Mouse (Mus musculus) gastrocnemius, postnatal 25 days (tissue): ENCODE data around the gene Cpt1c. TPM values are rescaled to one million over a fixed set of nuclear protein-coding genes. Genes with fewer than 3 reads are reported as not detected.

Source experiments
- DNase-seq: peaks from one replicate; pipeline ENCODE4 v3.0.0; 2022
- total RNA-seq, 2 experiments: library from RNA; stranded (reverse); gene quantifications; 1 replicate in 1 of 2; 2 replicates in 1 of 2; pipeline ENCODE4 v1.2.3; 2021

The Cpt1c gene
- total RNA-seq, 2 experiments from 2014 or later = 1.6 to 2.0 TPM

DNA sequence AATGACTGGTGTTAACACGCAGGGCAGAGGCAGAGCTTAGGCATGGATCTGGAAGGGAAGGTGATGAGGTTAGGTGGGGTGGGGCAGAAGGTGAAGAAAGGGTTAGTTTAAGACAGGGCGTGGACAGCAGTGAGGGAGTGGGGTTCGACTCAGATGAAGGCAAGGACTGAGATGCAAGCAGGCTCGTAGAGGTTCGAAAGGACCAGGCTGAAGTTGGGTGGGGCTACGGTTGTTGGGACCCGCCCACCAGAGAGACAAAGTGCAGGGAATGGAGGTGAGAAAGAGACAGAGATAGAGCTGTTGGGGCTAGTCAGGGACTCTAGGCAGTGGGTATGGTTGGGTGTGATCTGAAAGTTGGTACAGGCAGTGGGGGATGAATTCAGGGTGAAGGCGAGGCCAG lies 12.3 kb downstream of the Cpt1c start:
- DNase-seq = no peak

DNA sequence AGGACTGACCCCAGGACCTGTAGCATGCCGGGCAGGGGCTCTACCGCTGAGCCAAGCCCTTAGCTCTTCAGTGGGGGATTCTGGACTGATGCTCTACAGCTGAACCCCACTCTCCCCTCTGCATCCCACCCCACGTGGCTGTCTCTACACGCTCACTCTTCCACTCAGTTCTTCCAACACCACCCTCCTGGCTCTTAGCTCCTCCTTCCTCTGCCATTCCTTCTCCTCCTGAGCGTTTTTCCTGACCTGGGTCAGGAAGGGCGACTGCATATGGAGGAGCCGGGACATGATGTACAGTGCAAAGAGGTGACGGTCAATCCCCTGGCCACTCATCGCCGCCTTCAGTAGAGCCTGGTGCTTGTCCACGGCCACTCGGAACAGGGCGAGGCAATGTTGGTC lies 14.1 kb downstream of the Cpt1c start:
- DNase-seq = no peak

DNA sequence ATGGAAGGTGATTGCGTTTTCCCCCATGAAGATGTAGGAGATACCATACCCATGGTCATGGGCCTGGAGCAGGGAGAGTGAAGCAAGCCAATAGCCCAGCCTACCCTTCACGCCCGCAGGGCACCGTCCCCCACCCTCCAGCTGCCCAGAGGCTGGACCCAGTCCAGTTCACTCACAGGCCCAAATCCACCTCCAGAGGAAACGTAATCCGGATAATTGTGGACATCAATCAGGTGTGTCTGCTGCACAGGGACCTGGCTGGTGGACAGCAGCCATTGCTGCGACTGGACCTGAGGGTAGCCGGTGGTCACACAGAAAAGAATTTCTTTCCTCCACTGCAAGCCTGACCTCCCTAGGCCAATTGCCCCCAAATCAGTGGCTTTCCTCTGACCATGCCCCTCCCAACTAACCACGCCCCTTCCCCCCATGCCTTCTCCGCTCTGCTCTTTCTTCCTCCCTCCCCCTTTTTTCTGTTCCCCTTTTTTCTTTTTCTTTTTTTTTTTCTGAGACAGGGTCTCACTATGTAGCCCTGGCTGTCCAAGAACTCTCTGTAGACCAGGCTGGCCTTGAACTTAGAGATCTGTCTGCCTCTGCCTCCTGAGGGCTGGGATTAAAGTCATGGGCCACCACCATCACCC lies 14.7 kb downstream of the Cpt1c start:
- peak; percentile 10 for DNase-seq

DNA sequence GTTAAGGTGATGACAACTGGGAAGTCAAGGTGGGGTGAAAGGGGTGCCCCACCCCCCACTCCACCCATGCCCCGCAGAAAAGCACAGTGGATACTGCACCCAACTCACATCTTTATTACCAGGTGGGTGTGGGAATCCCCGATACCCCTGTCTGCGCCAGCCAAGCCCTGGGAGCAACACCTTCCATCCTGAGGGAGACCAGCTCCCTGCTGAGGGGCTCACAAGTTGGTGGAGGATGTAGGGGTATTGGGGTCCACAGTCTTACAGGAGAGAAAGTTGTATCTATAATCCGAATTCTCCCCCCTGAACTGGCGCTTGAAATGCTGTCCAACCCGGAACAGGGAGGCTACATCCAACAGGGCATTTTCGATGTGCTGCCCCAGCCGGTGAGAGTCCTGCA lies 15.4 kb downstream of the Cpt1c start:
- peak; percentile 7 for DNase-seq

DNA sequence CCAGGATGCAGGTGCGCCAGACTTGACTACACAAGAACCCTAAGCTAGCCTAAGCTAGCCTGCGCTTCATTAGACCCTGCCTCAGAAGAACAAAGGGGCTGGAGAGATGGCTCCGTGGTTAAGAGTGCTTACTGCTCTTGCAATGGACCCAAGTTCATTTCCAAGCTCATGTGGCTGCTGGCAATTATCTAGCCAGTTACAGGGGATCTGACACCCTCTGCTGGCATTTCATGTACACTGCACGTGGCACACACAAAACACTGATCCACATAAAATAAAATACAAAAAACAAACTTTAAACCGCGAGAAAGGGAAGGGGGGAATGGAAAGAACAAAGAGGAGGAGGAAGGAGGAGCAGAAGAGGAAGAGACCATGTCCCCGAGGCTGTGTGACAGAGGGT lies 16.4 kb downstream of the Cpt1c start:
- DNase-seq = peak; percentile 29

GRCm38 (mm10) chr7:44957183-44957835 lies 17.3 kb downstream of the Cpt1c start:
- peak; percentile 75 for DNase-seq

GRCm38 (mm10) chr7:44956266-44956665 lies 18.4 kb downstream of the Cpt1c start:
- no peak for DNase-seq

DNA sequence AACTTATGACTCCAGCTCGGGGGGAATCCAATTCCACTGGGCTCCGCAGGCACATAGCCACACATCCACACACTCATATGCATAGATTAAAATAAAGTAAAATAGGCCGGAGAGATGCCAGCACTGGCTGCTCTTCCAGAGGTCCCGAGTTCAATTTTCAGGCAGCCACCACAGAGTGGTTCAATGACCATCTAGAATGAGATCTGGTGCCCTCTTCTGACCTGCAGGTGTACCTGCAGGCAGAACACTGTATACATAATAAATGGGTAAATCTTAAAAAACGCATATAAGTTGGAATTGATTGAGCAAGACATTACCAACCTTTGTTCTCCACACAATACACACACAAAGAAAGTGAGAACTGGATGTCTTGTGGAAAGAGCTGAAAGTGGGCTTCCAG lies 19.0 kb downstream of the Cpt1c start:
- no peak for DNase-seq

GRCm38 (mm10) chr7:44954091-44954885 lies 20.4 kb downstream of the Cpt1c start:
- DNase-seq = no peak

DNA sequence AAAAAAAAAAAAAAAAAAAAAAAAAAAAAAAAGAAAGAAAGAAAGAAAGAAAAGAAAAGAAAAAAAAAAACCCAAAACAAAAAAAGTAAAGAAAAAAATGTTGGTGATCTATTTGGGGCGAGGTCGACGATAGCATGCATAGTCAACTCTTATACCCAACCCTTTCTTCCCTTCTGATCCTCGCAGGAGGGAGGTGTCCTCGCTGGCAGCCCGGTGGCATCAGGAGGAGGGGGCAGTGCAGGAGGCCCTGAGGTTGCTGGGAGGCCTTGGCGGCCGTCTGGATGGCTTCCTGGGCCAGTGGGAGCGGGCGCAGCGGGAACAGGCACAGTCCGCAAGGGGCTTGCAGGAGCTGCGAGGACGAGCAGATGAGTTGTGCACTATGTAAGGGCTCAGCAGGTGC lies 21.1 kb downstream of the Cpt1c start:
- DNase-seq = no peak

DNA sequence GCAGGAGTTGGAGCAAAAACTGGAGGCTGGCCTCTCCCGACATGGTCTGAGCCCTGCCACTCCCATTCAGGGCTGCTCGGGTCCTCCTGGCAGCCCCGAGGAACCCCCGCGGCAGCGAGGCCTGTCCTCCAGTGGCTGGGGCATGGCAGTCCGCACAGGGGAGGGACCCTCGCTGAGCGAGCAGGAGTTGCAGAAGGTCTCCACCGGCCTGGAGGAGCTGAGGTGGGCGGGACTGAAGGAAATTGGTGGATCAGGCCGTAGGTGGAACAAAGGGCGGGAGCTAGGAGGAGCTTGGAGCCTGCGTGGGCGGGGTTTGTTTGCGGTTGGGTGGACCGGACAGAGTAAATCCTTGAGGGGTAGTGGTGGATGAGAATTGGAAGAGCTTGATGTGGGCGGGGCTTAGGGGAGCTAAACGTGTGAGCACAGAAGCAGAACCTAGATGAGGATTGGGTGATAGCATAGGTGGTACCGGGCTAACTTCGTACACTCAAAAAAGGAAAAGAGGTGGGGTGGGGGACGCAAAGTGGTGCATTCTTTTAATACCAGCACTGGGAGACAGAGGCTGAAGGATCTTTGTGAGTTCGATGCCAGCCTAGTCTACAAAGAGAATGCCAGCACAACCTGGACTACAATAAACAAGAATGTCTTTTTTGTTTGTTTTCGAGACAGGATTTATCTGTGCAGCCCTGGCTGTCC lies 21.9 kb downstream of the Cpt1c start:
- DNase-seq = peak; percentile 93

- DNase-seq = peak; percentile 77
Observed at GRCm38 (mm10) chr7:44951960-44952359, 22.7 kb downstream of the Cpt1c start.

DNA sequence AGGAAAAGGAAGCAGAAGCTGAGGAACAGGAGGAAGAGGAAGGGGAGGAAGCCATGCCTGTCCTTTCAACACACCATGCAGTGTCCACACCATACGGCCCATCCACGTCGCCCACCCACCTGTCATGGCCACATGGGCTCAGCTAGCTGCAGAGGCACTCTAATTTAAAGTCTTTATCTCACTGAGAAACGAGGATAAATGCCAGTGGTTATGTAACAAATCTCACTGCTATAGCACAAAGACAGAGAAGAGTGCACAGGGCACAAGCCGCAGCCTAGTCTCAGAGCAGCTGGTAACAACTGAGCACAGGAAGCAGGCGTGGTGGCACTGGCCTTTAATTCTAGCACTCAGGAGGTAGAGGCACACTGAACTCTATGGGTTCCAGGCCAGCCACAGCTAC lies 24.7 kb downstream of the Cpt1c start:
- no peak for DNase-seq

- DNase-seq = no peak
Observed at GRCm38 (mm10) chr7:44942904-44943303, 31.7 kb downstream of the Cpt1c start, which contains the start of gene Tsks. Gene Tsks, plus strand, starts transcription at chr7:44943204.

GRCm38 (mm10) chr7:44938680-44939079 lies 36.0 kb downstream of the Cpt1c start:
- DNase-seq = no peak

DNA sequence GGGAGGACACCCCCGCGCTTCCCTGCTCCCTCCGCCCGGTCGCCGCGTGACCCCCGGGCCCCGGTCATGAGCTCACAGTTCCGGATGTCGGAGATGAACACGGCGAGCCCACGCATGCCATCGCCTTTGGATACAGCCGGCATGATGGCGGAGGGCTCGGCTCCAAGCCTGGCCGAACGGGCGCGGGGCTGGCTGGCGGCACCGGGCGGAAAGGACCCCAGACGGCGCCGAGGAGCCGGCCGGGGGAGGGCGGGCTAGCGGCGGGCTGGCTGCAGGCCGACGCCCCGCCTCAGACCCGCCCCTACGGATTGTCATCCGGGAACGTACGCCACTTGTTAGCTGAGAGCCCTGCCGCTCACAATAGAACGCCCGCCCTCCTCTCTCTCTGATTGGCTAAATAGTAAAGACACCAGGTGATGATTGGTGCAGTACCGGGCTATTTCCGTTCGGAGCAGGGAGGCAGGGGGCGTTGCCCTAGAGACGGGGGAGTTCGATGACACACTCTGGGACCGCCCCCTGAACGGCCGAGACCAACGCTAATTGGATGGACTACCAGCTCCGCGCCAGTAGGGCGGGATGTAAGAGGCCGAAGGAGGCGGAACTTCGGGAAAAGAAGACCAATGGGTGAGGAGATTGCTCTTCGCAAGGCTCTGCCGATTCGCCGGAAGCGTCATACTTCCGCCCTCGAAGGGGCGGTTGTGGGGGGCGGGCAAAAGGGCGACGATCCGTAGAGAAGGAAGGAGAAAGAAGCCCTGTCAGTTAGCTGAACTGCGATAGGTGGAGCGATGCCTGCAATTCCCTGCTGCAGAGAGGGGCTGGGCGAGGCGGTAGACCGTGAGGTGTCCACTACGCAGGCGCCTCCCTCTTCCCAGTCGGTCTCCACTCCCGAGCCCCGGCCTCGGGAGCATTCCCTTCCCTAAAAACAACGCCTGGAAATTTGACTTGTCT lies 45.2 kb downstream of the Cpt1c start, which contains the start of gene Ap2a1:
TSS of gene Ap2a1 (minus strand) at position 293 of the 948 bp plus-strand sequence.
- DNase-seq = peak; percentile 100

- DNase-seq = no peak
Observed at GRCm38 (mm10) chr7:44928570-44928969, 46.1 kb downstream of the Cpt1c start.

DNA sequence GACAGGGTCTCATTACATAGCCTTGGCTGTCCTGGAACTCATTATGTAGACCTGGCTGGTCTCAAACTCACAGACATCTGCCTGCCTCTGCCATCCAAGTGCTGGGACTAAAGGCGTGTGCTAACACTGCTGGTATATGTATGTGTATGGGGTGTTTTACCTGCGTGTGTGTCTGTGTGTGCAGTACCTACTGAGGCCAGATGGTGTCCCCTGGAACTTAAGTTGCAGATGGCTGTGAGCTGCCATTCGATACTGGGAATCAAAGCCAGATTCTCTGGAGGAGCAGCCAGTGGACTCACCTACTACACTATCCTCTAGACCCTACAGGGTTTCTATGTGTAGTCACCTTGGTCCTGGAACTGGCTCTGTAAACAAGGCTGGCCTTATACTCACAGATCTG lies 49.2 kb downstream of the Cpt1c start:
- DNase-seq = no peak

DNA sequence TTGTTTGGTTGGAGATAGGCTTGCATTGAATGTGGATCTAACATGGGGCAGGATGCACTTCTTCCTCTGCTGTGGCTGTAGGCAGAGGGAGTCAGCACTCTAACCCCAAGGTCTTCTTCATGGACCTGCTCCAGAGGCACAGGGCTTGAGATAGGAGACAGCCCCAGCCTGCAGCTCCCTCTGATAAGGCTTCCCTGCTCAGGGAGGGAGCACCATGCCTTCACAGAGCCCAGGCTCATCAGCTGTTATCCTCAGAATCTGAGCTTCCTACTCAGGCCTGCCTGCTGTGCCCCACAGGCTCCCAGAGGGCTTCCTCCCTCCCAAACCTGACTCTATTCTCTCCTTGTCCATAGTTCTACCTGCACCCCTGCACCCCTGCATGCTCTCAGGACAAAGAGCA lies 52.1 kb downstream of the Cpt1c start:
- DNase-seq = no peak

DNA sequence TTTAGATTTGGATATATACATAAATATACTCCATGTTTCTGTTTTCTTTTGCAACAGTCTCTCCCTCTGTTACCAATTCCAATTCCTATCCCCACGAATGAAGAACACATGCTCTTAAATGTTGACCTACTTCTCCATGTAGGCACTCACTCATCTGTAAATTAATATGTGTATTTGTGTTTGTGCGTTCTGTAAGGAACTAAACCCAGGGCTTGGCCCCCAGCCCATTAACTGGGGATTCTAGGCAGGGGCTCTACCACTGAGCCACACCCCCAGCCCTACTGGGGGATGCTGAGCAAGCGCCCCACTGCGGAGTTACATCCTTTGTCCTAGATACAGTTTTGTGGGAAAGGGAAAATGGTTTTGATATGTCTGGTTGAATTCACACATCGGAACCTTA lies 55.5 kb downstream of the Cpt1c start:
- DNase-seq = no peak

DNA sequence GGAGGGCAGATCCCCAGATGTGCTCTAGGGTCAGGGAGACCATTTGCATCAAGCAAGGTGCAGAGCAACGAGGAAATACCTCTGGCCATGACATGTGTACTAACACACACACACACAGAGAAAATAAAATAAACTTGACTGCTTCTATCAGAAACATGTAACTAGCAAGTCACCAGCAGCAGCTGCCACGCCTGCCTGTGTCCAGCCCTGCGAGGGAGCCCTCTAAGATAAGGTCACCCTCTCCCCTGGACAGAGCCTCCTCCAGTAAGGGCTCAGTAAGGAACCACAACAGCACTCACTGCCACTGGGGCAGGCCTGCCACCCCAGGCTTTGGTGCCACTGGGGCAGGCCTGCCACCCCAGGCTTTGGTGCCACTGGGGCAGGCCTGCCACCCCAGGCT lies 56.4 kb downstream of the Cpt1c start:
- no peak for DNase-seq
